Mouse (Mus musculus) lung, embryonic 14.5 days (tissue): ENCODE measurements at regions not wholly inside any gene's neighbourhood (a gene's known extent, or its start where the extent isn't known, plus 50 kb on each side); places are given as distances from the start of the nearest gene placed in this dataset.

ENCODE experiments used
- ATAC-seq: fragments of 200-750 bp; cut with Nextera tagmentation; 2 replicates; pipeline ENCODE4 v1.8.0; 2017; ENCODE audit warnings: mild to moderate bottlenecking, moderate TSS enrichment, moderate library complexity; ENCODE audit not compliant: insufficient read depth
- DNase-seq: peaks from one replicate; pipeline ENCODE4 v3.0.0-alpha.2; 2015
- H3K27ac ChIP-seq: fragments of 300-500 bp; sonication (generic); 2 replicates; pipeline ENCODE4 v1.5.1; 2014; ENCODE audit warnings: low read depth, mild to moderate bottlenecking, moderate library complexity
- H3K27me3 ChIP-seq: fragments of 300-500 bp; sonication (generic); 2 replicates; pipeline ENCODE4 v1.6.1; 2014; ENCODE audit warnings: low read length, control low read depth; ENCODE audit not compliant: insufficient read depth
- H3K36me3 ChIP-seq: fragments of 300-500 bp; sonication (generic); 2 replicates; pipeline ENCODE4 v1.6.1; 2014; ENCODE audit warnings: control low read depth; ENCODE audit not compliant: insufficient read depth
- H3K4me1 ChIP-seq: fragments of 300-500 bp; sonication (generic); 2 replicates; pipeline ENCODE4 v1.6.1; 2014; ENCODE audit warnings: antibody characterized with exemption, control low read depth; ENCODE audit not compliant: insufficient read depth
- H3K4me2 ChIP-seq: fragments of 300-500 bp; sonication (generic); 2 replicates; pipeline ENCODE4 v1.6.1; 2014; ENCODE audit warnings: mild to moderate bottlenecking
- H3K4me3 ChIP-seq: fragments of 300-500 bp; sonication (generic); 2 replicates; pipeline ENCODE4 v1.5.1; 2014; ENCODE audit warnings: low read depth, low read length
- H3K9ac ChIP-seq: fragments of 300-500 bp; sonication (generic); 2 replicates; pipeline ENCODE4 v1.6.1; 2014
- H3K9me3 ChIP-seq: fragments of 300-500 bp; sonication (generic); 2 replicates; pipeline ENCODE4 v1.6.1; 2016; ENCODE audit warnings: low read depth, low read length, control low read depth
- CTCF ChIP-seq: IDR thresholded peaks from 2 replicates; pipeline ENCODE4 v1.5.1; 2016; ENCODE audit warnings: antibody characterized with exemption, low read depth
- WGBS: fragments of 180-500 bp; shearing (Covaris S2); extraction: QIAGEN DNeasy Blood & Tissue Kit; methylation state at CpG from one replicate; pipeline ENCODE4 v1.1.7; 2014; 5-methylcytosine and 5-hydroxymethylcytosine counted together

DNA sequence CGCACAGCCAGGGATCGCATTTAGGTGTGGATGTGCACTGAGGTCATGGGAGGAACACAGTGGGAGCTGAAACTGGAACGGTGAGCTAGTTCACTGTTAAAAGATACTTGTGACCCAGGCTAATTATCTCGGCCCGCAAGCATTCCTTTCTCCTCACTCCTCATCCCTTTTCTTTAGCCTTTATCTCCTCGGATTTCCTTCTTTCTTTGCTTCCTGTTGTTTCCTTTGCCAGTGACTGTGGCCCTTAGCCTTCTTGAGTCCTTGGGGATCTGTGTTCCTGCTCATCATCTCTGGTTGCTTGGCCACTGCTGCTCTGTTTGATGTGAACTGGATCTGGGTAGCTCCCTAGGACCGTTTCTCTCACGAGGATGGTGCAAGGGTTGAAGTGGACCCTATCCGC, 256.0 kb downstream of the Ndfip2 start:
- Histone ChIP-seq H3K27me3 (no peaks in the 10 kb centered on the region), H3K9me3 (no peaks in the 10 kb centered on the region), H3K9ac (no peak overlapping the region), H3K4me3 (no peak overlapping the region), H3K4me2 (no peak overlapping the region), H3K27ac (no peak overlapping the region), H3K36me3 (no peaks in the 10 kb centered on the region), H3K4me1 (no peaks in the 10 kb centered on the region)
- WGBS = 59% methylated on average over 9 of the region's 9 CpGs
- no peak for ATAC-seq
- no peak for DNase-seq
- TF ChIP-seq CTCF = no peak

DNA sequence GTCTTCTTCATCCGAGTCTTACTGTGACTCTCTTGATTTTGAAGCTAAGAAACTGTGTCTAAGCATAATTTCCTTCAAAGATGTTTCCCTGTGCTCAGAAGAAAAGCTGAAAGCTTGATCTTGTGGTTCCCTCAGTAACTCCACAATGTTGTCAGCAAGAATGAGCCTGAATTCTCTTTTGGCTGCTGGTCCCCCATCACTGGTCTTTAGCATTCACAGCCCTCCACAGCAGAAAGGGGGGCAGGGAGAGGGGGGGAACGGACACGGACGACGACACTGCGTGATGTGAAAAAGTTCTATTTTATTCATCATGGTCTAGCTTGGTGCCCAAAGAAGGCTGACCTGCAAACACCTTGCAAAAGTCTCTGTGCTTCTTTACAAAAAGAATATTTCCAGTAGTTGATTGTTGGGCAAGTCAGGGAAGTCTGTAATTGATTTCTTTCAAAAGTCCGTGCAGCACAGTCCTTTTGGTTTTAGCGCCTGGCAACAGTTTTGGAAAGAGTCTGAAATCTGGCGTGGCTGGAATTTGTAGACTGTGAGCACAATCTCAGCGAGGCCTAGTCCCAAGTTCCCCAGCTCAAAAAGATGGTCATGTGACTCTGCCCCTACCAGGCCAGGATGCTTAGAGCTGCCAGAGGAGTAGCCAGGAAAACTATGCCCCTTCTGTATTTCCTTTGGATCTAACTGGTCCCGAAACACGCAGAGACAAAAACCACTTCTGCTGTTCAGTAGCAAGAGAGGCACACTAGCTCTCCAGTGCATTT, 254.7 kb downstream of the Ndfip2 start:
- Histone ChIP-seq H3K4me2 (no peak overlapping the region), H3K36me3 (no peaks in the 10 kb centered on the region), H3K9ac (no peak overlapping the region), H3K27ac (no peak overlapping the region), H3K27me3 (no peaks in the 10 kb centered on the region), H3K4me1 (no peaks in the 10 kb centered on the region), H3K9me3 (no peaks in the 10 kb centered on the region), H3K4me3 (no peak overlapping the region)
- 85% methylated on average over 12 of the region's 12 CpGs for WGBS
- ATAC-seq (no peak), DNase-seq (no peak)
- TF ChIP-seq CTCF = no peak

GRCm38 (mm10) chr14:105511826-105512225, 253.5 kb downstream of the Ndfip2 start:
- Histone ChIP-seq H3K27ac (no peak overlapping the region), H3K4me1 (no peaks in the 10 kb centered on the region), H3K9me3 (no peaks in the 10 kb centered on the region), H3K9ac (no peak overlapping the region), H3K4me3 (no peak overlapping the region), H3K27me3 (no peaks in the 10 kb centered on the region), H3K36me3 (no peaks in the 10 kb centered on the region), H3K4me2 (no peak overlapping the region)
- no peak for DNase-seq
- 83% methylated on average over 4 of the region's 4 CpGs for WGBS
- no peak for ATAC-seq
- no peak for TF ChIP-seq CTCF

DNA sequence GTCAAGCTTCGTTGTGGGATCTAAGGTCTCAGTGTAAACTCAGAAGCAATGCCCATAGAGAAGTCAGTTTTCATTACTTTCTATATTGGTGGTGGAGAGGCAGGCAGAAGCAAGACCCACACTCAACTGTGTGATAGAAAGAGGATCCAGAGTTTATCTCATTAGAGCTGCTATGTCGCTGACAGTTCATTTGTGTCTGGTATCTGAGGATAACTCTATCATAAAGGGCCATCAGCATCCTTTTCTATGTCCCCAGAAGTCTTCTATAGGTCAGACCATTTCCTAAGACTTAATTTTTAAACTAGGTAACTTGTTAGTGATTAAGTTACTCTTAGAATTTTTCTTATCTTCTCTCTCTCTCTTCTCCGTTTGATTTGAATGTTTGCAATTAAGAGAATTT, 252.8 kb downstream of the Ndfip2 start:
- ATAC-seq (no peak), DNase-seq (no peak)
- TF ChIP-seq CTCF = no peak
- Histone ChIP-seq H3K4me1 (no peaks in the 10 kb centered on the region), H3K36me3 (no peaks in the 10 kb centered on the region), H3K27me3 (no peaks in the 10 kb centered on the region), H3K4me2 (no peak overlapping the region), H3K4me3 (no peak overlapping the region), H3K27ac (no peak overlapping the region), H3K9me3 (no peaks in the 10 kb centered on the region), H3K9ac (no peak overlapping the region)
- WGBS = 66% methylated on average over 3 of the region's 3 CpGs

GRCm38 (mm10) chr14:105505261-105505660, 246.9 kb downstream of the Ndfip2 start:
- ATAC-seq (no peak), DNase-seq (no peak)
- no peak overlapping the region for H3K27ac ChIP-seq
- no peak for TF ChIP-seq CTCF
- H3K9ac ChIP-seq = no peak overlapping the region
- H3K4me1 ChIP-seq = peaks cover 13% of the 10 kb centered on the region; the same call in 1 of the 2 replicates
- WGBS = 72% methylated on average over 4 of the region's 4 CpGs
- no peaks in the 10 kb centered on the region for H3K27me3 ChIP-seq
- H3K9me3 ChIP-seq = no peaks in the 10 kb centered on the region
- H3K4me2 ChIP-seq = no peak overlapping the region
- no peaks in the 10 kb centered on the region for H3K36me3 ChIP-seq
- H3K4me3 ChIP-seq = no peak overlapping the region

GRCm38 (mm10) chr14:105504376-105504775, 246.0 kb downstream of the Ndfip2 start:
- H3K4me3 ChIP-seq = no peak overlapping the region
- H3K9ac ChIP-seq = no peak overlapping the region
- no peak overlapping the region for H3K4me2 ChIP-seq
- peaks cover 13% of the 10 kb centered on the region; the same call in 1 of the 2 replicates for H3K4me1 ChIP-seq
- H3K27ac ChIP-seq = no peak overlapping the region
- H3K27me3 ChIP-seq = no peaks in the 10 kb centered on the region
- no peaks in the 10 kb centered on the region for H3K9me3 ChIP-seq
- TF ChIP-seq CTCF = no peak
- no peaks in the 10 kb centered on the region for H3K36me3 ChIP-seq
- no peak for DNase-seq
- 71% methylated on average over 3 of the region's 3 CpGs for WGBS
- ATAC-seq = no peak

DNA sequence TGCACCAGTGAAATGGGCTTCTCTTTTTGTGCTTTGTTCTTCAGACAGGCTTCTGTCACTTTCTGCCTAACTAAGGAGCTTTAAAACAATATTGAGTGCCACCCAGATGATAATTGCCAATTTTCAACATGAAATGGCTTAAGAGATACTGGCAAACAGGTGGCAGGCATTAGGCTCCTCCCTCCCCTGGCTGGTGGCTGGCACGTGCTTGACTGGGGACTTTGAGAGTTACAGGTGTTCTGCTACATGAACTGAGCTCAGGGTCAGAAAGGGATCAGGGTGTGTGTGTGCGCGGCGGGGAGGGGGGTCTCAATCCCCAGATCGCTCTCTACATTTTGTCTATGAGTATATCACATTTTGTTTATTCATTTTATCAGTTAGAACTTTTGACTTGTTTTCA, 245.4 kb downstream of the Ndfip2 start:
- H3K27ac ChIP-seq = no peak overlapping the region
- 77% methylated on average over 5 of the region's 5 CpGs for WGBS
- no peaks in the 10 kb centered on the region for H3K9me3 ChIP-seq
- H3K9ac ChIP-seq = no peak overlapping the region
- DNase-seq (no peak), ATAC-seq (no peak)
- no peaks in the 10 kb centered on the region for H3K27me3 ChIP-seq
- H3K4me2 ChIP-seq = no peak overlapping the region
- H3K4me3 ChIP-seq = no peak overlapping the region
- no peaks in the 10 kb centered on the region for H3K36me3 ChIP-seq
- TF ChIP-seq CTCF = no peak
- H3K4me1 ChIP-seq = peaks cover 13% of the 10 kb centered on the region; the same call in 1 of the 2 replicates
